Mouse (Mus musculus): ENCODE data around the gene Plekho1. TPM values are rescaled to one million over a fixed set of nuclear protein-coding genes. Genes with fewer than 3 reads are reported as not detected.
"Not testable (repeated sequence)": the region's sequence is repeated elsewhere in the genome, so short reads cannot be mapped to it uniquely, and the experiment has no call there.

Gene Plekho1
- total RNA-seq, 2 experiments from 2014 or later: 10.1 to 10.8 TPM

DNA sequence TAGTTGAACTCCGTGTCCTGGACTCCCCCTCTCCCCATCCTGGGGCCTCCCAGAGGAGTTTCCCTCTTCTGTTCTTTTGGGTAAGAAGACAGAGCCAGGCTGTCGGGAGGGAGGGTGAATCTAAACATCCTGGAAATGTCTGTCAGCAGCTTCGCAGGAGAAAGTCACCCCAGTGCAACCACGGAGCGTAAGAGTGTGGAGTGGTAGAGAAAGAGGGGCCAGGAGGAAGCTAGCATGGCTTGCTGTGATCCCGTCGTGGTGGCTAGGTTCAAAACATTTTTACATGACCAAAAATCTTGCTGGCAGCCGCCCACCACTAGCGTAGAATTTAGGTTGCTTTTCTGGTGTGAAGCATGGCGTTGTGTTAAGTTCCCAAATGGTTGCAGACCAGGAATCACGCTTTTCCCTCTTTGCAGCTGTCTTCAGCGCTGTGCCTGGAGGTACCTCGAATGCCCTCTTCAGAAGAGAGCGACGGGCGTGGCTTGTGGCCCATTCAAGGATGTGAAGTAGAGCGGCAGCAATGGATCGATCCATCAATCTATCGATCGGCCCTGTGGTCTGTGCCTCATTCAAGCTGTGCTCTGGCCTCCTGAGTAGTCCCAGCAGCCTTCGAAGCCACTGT lies 9.7 kb downstream of the Plekho1 start:
- ATAC-seq (replicated peaks; ENCODE audit: low FRiP score, poor library complexity, severe bottlenecking): no peak

DNA sequence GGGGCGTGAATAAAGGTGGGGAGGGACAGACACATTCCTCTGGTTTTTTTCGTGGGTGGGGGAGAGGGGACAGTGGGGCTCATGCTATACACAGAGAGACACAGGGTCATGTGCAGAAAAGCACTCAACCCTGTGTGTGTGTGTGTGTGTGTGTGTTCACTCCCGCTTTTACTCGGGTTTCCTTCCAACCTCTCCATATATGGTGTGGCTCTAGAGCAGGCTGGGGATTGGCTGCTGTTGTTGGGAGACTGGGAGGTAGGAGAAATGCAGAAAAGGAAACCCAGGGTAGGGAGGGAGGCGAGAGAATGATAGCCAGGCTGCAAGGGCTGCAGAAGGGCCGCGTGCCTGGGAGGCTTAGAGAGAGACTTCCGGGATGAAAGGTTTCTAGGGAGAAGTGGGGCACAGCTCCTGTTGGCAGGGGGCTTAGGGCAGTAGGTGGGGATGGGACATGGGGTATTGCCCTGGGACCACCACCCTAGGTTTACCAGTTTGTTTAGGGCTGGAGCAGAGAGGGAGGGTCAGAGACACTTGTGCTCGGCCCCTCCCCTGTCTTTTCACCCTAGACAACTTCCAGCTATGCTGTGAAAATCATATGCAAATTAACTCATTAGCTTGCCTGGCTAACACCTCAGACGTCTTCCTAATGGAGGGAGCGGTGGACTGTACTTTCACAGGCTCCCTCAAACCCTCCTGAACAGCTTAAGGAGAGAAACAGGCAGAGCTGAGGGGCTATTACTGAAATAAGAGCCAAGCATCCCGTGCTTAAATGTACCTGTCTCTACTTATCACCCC lies 10.4 kb downstream of the Plekho1 start:
- ATAC-seq (replicated peaks; ENCODE audit: low FRiP score, poor library complexity, severe bottlenecking): no peak

DNA sequence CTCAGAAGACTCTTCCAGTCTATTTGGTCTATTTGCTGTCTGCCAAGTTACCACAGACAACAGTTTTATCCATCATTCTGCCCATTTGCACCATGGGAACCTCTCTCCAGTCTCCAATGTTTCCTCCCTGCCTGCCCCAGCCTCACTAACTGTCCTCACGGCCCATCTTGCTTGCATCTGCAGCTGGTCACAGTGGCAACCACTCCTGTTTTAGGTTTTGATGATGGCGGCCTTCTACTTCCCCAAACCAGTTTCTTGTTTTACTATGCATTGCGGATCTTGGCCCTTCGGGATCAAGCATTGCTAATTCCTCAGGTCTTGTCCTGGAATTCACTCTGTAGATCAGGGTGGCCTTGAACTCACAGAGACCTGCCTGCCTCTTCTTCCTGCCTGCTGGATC lies 13.7 kb downstream of the Plekho1 start:
- ATAC-seq (replicated peaks; ENCODE audit: low FRiP score, poor library complexity, severe bottlenecking): no peak

DNA sequence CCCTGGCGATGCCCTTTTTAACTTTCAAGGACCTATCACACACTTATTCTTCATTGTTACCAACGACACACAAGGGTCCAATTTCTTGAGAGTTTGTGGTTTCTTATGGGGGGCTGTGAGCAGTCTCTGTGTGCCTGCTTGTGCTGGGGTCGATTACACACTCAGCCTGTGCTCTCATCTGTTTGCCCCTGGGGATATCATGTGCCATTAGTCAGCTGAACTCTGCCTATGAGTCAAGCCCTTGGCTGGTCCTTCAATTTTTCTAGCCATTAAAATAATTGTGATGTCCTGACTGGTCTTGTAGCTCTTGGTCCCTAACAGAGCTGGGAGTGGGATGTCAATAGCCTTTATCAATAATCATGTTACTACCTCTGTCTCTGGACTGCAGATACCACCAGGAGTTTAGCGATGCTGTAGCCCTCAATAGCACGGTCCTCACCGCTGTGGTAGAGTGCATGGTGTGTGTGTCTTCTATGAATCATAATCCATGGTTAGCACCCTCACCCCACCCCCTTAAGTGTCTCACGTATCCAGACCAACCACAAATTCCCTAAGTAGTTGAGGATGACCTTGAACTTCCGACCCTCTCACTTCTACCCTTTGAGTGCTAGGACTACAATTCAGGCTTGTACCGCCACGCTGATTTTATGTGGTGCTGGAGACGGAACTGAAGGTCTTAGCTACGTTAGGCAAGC lies 15.4 kb downstream of the Plekho1 start:
- no peak for ATAC-seq (replicated peaks; ENCODE audit: low FRiP score, poor library complexity, severe bottlenecking)

DNA sequence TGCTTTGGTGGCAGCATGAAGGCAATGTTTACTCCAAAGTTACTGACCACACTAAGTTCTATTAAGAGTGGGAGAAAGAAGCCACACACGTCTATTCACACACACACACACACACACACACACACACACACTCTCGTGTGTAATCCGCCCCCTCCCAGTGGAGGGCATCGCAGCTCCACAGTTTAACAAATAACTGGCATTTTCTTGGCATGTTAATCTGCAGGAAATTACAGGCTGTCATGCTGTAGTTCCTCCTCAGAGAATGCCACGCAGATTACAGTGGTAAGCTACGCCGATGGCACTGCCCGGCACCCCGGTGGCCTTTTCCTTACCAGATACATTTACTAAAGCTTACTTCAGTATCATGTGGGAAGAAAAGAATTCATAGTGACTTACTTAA lies 17.5 kb downstream of the Plekho1 start:
- no peak for ATAC-seq (replicated peaks; ENCODE audit: low FRiP score, poor library complexity, severe bottlenecking)

DNA sequence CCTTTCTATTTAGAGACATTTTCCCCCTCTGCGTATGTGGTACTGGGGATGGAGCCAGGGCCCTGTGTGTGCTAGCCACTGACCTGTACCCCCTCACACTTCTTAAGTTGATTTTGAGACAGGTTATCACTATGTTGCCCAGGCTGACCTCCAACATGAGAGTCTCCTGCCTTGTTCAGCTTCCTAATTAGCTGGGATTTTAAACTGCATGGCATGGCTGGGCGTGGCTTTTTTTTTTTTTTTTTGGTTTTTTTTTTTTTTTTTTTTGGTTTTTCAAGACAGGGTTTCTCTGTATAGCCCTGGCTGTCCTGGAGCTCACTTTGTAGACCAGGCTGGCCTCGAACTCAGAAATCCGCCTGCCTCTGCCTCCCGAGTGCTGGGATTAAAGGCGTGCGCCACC lies 18.2 kb downstream of the Plekho1 start:
- ATAC-seq (replicated peaks; ENCODE audit: low FRiP score, poor library complexity, severe bottlenecking): not testable (repeated sequence)

DNA sequence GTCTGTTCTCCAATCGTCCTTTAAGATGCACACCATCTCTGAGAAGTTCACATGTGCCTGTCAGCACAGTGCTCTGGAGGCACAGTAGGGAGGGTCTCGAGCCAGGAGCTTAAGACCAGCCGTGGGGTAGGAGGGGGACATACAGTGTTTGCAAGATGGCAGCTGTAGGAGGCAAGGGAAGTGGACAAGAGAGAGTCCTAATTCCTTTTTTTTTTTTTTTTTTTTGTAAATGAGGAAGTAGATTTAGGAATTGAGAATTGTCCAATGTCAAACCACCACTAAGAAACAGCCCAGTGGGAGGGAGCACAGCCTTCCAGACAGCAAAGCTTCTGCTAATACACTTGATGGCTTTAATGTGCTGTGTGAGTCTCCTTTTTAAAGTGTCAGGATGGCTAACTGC lies 18.7 kb downstream of the Plekho1 start:
- ATAC-seq (replicated peaks; ENCODE audit: low FRiP score, poor library complexity, severe bottlenecking): no peak

DNA sequence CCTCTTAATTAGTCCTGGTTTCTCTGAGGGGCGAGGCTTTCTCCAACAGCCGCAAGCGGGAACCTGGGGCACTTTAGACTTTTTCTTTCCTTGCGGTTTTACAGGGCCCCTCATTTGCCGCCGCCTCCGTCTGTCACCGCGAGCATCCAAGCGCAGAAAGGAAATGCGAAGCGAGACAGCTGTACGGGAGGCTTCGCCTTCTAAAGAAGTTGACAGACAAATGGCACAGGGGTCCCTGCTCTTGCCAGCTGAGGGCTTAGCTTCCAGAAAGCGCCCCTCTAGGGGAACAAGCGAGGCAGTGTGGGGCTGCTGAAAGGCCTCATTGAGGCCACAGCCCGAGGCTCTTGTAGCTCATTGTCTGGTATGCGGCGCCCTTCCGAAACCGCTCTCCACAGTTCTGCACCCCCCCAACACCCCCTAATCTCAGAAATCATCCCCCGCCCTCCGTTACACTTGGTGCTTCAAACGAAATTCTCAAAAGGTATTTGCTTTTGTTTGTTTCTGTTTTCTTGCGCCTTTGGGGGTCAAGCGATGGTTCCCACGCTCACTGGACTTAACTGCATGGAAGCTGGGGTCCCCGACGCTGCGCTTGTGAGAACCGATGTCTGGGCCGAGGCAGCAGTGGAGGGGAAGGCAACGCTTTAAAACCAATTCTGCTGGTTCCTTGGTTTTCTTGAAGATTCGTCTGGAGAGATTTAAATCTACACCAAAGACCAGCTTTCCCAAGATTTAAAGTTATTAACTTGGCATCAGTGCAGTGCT lies 22.7 kb downstream of the Plekho1 start:
- no peak for ATAC-seq (replicated peaks; ENCODE audit: low FRiP score, poor library complexity, severe bottlenecking)

DNA sequence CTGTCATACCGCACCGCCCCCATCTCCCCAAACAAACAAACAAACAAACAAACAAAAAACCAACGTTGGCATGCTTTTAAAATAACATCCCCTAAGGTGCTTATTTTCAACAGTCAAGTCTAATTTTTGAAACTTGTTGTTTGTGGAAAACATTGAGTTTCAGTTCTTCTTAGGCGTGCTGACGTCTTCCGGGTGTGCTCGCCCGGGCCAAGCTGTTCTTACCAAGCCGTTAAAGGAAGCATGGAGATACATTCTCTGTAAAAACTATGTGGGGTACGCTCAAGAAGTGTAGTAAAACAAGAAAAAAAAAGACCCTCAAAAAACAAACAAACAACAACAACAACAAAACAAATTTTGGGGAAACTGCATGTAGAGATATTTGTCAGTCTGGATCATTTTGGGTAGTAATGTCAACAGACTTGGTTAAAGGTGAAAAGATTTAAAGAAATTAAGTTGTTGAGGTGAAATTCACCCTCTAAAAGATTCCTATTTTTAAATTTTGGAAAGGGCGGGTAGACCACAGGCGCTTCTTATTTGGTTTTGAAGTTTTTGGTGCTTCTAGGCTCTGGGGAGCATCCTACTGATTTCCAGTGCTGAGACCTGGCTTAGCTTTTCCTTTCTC lies 23.4 kb downstream of the Plekho1 start:
- ATAC-seq (replicated peaks; ENCODE audit: low FRiP score, poor library complexity, severe bottlenecking): no peak

DNA sequence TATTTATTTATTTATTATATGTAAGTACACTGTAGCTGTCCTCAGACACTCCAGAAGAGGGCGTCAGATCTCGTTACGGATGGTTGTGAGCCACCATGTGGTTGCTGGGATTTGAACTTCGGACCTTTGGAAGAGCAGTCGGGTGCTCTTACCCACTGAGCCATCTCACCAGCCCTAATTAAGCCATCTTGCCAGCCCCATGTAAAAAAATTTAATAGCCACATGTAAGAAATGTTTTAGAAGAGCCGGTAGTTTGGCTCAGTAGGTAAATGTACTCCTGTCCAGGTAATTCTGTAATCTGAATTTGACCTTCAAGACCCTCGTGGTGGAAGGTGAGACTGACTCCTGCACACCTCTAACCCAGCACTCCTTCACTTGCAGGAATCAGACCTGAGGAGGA lies 25.1 kb downstream of the Plekho1 start:
- ATAC-seq (replicated peaks; ENCODE audit: low FRiP score, poor library complexity, severe bottlenecking): not testable (repeated sequence)

DNA sequence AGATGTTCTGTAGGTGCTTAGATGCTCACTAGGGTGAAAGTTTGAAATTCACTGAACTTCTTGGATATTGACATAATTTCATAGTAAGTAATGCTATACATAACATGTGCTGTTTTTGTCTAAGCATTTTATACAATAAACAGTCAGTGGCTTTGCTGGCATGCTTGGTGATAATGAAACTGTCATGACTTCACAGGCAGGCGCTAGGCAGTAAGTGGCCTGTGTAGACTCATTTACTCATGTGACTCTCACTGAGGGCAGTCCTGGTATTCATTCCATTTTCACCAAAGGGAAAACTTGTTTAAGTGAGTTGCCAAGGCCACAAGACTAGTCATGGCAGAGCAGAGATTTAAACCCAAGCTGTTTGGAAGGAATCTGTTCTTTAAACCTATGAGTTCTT lies 26.5 kb downstream of the Plekho1 start:
- no peak for ATAC-seq (replicated peaks; ENCODE audit: low FRiP score, poor library complexity, severe bottlenecking)

DNA sequence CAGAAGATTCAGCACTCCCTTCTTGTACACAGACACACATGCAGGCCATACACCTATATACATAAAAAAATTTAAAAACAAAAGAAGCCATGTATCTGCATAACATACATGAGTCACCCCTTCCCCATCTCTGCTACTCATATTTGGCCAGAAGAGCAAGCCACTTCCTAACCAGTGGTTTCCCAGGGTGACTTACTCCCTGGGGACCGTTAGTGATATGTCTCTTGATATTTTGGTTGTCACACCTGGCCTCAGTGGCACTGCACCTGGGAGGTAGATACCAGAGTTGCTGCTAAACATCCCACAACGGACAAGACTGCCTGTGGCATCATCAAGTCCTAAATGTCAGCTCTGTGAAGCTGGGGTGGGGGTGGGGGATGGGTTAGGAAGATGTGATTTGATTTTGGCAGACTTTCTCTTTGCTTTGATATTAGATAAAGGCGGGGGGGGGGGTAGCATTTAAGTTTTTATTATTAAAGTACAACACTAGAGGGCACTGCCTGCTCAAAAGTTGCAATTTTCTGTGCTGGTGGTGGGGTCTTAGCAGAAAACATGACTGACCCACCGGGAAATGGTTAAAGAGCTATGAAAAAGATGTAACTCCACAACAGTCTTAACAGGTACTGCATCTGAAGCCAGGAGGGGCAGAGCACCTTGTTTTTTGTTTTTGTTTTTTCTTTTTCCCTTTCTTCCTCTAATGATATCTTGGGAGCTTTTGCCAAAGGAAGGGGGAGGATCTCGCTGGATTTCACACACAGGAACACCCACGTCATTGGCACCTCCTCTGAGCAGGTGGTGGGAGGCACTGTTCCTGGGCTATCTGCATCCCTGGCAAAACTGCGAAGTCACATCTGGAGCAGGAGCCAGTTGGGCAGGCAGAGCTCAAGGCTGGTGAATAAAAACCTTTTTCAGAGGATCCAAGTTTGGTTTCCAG lies 30.0 kb downstream of the Plekho1 start:
- no peak for ATAC-seq (replicated peaks; ENCODE audit: low FRiP score, poor library complexity, severe bottlenecking)

DNA sequence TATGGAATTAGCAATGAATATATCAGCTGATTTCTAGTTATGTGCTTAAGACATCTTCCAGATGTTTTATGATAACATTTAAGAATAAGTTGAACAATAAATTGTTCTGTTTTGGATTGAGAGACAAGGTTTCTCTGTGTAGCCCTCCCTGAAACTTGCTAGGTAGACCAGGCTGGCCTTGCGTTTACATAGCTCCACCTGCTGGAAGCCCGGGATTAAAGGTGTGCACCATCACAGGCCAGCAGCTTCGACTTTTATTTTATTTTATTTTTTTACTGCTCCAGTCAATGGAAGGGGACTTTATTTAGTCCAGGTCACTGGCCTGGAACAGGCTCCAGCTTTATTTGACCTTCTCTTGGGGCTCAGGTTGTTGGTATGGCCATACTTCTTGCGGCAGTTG lies 32.1 kb downstream of the Plekho1 start:
- no peak for ATAC-seq (replicated peaks; ENCODE audit: low FRiP score, poor library complexity, severe bottlenecking)

DNA sequence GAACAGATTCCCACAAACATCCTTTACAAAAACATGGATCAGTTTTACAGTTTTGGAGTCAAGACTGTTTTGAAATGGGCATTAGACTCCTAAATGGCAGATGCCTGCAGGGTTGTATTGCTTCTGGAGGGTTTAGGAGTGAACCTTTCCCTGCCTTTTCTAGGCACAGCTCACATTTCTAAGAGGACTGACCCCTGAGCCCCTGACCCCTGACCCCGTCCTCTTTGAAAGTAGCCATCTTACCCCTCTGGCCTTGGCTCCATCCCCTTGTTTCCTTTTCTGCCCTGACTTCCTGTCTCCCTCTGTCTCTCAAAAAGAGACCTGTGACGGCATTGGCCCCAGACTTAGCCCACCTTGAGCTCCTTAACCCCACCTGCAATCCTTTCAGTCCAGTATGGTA lies 32.6 kb downstream of the Plekho1 start:
- ATAC-seq (replicated peaks; ENCODE audit: low FRiP score, poor library complexity, severe bottlenecking): no peak

DNA sequence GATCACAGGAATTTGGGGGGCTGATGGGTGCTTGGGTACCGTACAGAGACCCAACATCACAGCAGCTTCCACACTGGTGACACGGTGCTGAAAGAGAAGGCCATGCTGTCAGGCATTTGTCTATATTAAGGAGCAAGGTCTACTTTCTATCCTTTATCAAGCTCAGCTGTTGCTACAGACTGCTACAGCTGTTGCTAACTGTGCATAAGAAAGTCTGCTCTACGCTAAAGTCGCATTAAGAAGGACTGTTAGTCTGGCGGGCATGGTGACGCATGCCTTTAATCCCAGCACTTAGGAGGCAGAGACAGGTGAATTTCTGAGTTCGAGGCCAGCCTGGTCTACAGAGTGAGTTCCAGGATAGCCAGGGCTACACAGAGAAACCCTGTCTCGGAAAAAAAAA lies 33.6 kb downstream of the Plekho1 start:
- not testable (repeated sequence) for ATAC-seq (replicated peaks; ENCODE audit: low FRiP score, poor library complexity, severe bottlenecking)

DNA sequence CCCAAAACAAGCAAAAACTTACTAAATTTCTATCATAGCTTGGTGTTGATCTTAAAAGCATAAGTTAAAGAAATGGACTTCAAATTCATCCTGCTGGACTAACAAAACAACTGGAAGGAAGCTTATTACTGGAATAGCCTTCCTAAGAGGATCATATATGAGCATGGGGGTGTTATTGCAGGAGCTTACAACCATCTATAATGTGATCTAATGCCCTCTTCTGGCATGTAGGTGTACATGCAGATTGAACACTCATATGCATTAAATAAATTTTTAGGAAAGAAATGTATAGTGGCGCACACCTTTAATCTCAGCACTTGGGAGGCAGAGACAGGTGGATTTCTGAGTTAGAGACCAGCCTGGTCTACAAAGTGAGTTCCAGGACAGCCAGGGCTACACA lies 36.0 kb downstream of the Plekho1 start:
- no peak for ATAC-seq (replicated peaks; ENCODE audit: low FRiP score, poor library complexity, severe bottlenecking)

DNA sequence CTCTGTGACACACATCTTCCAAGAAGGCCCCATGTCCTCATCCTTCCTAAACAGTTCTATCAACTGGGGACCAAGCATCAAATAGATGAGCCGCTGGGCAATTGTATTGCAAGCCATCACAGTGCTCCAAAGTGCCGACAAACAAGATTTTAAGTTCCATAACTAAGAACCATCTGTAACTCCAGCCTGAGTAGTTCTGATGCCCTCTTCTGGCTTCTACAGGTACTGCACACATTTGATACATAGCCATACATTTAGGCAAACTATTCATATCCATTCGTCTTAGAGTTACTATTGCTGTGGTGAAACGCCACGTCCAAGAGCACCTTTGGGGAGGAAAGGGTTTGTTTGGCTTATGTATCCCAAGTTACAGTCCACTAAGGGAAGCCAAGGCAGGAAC lies 36.7 kb downstream of the Plekho1 start:
- ATAC-seq (replicated peaks; ENCODE audit: low FRiP score, poor library complexity, severe bottlenecking): peak; percentile 70

DNA sequence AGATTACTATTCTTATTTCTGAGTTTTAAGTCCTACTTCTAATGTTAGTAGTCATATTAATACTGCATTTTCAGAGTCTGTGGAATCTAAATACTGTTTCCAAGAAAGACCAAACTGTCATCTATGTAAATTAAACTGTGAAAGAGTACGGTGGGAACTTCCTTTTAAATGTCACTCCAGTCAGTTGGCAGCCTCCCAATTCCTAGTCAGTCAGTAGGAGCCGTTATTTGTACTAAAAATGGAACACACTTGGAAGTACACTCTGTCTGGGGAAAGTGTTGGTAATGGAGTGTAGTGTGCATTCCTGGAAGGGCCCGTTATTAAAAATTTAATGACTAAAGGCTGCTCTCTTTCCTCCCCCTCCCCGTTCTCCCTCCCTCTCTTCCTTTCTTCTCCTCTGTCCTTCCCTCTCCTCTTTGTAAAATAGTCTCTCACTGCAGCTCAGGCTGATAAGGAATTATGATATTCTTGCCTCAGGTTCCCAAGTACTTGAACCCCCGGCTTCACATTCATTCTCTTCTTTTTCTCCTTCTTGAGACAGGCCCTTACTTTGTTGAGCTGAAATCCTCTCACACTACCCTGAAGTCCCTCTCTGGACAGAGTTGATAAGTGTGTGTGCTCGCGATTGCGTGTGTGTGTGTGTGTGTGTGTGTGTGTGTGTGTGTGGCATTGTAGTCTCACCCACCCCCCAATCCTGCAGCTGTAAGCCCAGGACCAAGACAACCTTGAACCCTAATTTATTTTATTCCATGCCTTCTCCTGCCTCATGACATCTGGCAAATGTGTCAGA lies 38.2 kb downstream of the Plekho1 start:
- no peak for ATAC-seq (replicated peaks; ENCODE audit: low FRiP score, poor library complexity, severe bottlenecking)

Data from erythroblast, adult 5-6 weeks (primary cell).